Mouse (Mus musculus) stomach, embryonic 14.5 days (tissue): ENCODE measurements around the gene Atp6v1g1. TPM values are rescaled to one million over a fixed set of nuclear protein-coding genes. Genes with fewer than 3 reads are reported as not detected.

Source experiments
- ATAC-seq: fragments of 200-750 bp; cut with Nextera tagmentation; 2 replicates; pipeline ENCODE4 v1.8.0; 2017; ENCODE audit warnings: low read depth, moderate TSS enrichment; ENCODE audit not compliant: insufficient number of reproducible peaks, insufficient read depth, low FRiP score
- H3K27ac ChIP-seq: fragments of 300-500 bp; sonication (generic); 2 replicates; pipeline ENCODE4 v1.5.1; 2014; ENCODE audit warnings: mild to moderate bottlenecking, low read length, moderate library complexity, mixed read lengths
- H3K27me3 ChIP-seq: fragments of 300-500 bp; sonication (generic); 2 replicates; pipeline ENCODE4 v1.6.1; 2014; ENCODE audit warnings: low read length, control low read depth, mixed read lengths; ENCODE audit not compliant: control insufficient read depth, insufficient read depth
- H3K36me3 ChIP-seq: fragments of 300-500 bp; sonication (generic); 2 replicates; pipeline ENCODE4 v1.6.1; 2014; ENCODE audit warnings: mild to moderate bottlenecking, control low read depth, low read length, moderate library complexity, mixed read lengths; ENCODE audit not compliant: control insufficient read depth, insufficient read depth
- H3K4me1 ChIP-seq: fragments of 300-500 bp; sonication (generic); 2 replicates; pipeline ENCODE4 v1.6.1; 2014; ENCODE audit warnings: low read length, control low read depth, mixed read lengths; ENCODE audit not compliant: control insufficient read depth, insufficient read depth
- H3K4me2 ChIP-seq: fragments of 300-500 bp; sonication (generic); replicated peaks from 2 replicates; pipeline ENCODE4 v1.6.1; 2014; ENCODE audit warnings: low read depth, low read length, control low read depth
- H3K4me3 ChIP-seq: fragments of 300-500 bp; sonication (generic); 2 replicates; pipeline ENCODE4 v1.5.1; 2014; ENCODE audit warnings: low read depth, low read length, control low read depth
- H3K9ac ChIP-seq: fragments of 300-500 bp; sonication (generic); replicated peaks from 2 replicates; pipeline ENCODE4 v1.6.1; 2014; ENCODE audit warnings: low read depth, mild to moderate bottlenecking, control low read depth, low read length, moderate library complexity, mixed read lengths
- H3K9me3 ChIP-seq: fragments of 300-500 bp; sonication (generic); 2 replicates; pipeline ENCODE4 v1.6.1; 2016; ENCODE audit warnings: low read depth, low read length, control low read depth; ENCODE audit not compliant: control insufficient read depth
- WGBS: fragments of 180-500 bp; shearing (Covaris S2); extraction: QIAGEN DNeasy Blood & Tissue Kit; methylation state at CpG from one replicate; pipeline ENCODE4 v1.1.7; 2014; 5-methylcytosine and 5-hydroxymethylcytosine counted together
- polyA plus RNA-seq: library from polyadenylated mRNA; unstranded; fragments of >200 nt; fragmentation: Nextera tagmentation; extraction: Ambion mirVana; gene quantifications from 2 replicates; pipeline ENCODE4 v1.2.1, GENCODE M21; 2014

Atp6v1g1 gene
- polyA plus RNA-seq, 1 experiment from 2014 or later, result 268 TPM

- Histone ChIP-seq H3K9me3 (no peaks in the 10 kb centered on the region), H3K27ac (no peak overlapping the region), H3K27me3 (no peaks in the 10 kb centered on the region), H3K4me3 (no peak overlapping the region), H3K4me2 (no peak overlapping the region), H3K9ac (no peak overlapping the region), H3K4me1 (no peaks in the 10 kb centered on the region), H3K36me3 (no peaks in the 10 kb centered on the region)
- ATAC-seq, result no peak
- 28% methylated on average over 4 of the region's 4 CpGs for WGBS
Measured at GRCm38 (mm10) chr4:63508232-63508631, 36.3 kb upstream of the Atp6v1g1 start.

GRCm38 (mm10) chr4:63512921-63513320, 31.7 kb upstream of the Atp6v1g1 start:
- Histone ChIP-seq H3K36me3 (no peaks in the 10 kb centered on the region), H3K27me3 (no peaks in the 10 kb centered on the region), H3K4me2 (no peak overlapping the region), H3K9me3 (no peaks in the 10 kb centered on the region), H3K9ac (no peak overlapping the region), H3K27ac (no peak overlapping the region), H3K4me1 (no peaks in the 10 kb centered on the region), H3K4me3 (no peak overlapping the region)
- 80% methylated on average over 2 of the region's 2 CpGs for WGBS
- no peak for ATAC-seq

GRCm38 (mm10) chr4:63514454-63514984, 30.1 kb upstream of the Atp6v1g1 start:
- no peak for ATAC-seq
- Histone ChIP-seq H3K9ac (no peak overlapping the region), H3K4me3 (no peak overlapping the region), H3K27me3 (no peaks in the 10 kb centered on the region), H3K4me1 (no peaks in the 10 kb centered on the region), H3K4me2 (no peak overlapping the region), H3K36me3 (no peaks in the 10 kb centered on the region), H3K9me3 (no peaks in the 10 kb centered on the region), H3K27ac (no peak overlapping the region)
- WGBS, result 68% methylated on average over 4 of the region's 4 CpGs

- H3K4me1 ChIP-seq, result no peaks in the 10 kb centered on the region
- H3K4me3 ChIP-seq, result no peak overlapping the region
- no peaks in the 10 kb centered on the region for H3K9me3 ChIP-seq
- H3K9ac ChIP-seq, result no peak overlapping the region
- H3K4me2 ChIP-seq, result no peak overlapping the region
- H3K27me3 ChIP-seq, result no peaks in the 10 kb centered on the region
- no peaks in the 10 kb centered on the region for H3K36me3 ChIP-seq
- WGBS, result 76% methylated on average over 5 of the region's 5 CpGs
- H3K27ac ChIP-seq, result no peak overlapping the region
- ATAC-seq, result no peak
Measured at GRCm38 (mm10) chr4:63515021-63515420, 29.6 kb upstream of the Atp6v1g1 start.

GRCm38 (mm10) chr4:63521813-63522419, 22.7 kb upstream of the Atp6v1g1 start:
- no peaks in the 10 kb centered on the region for H3K9me3 ChIP-seq
- H3K27ac ChIP-seq, result no peak overlapping the region
- no peaks in the 10 kb centered on the region for H3K36me3 ChIP-seq
- no peaks in the 10 kb centered on the region for H3K4me1 ChIP-seq
- ATAC-seq, result no peak
- H3K9ac ChIP-seq, result no peak overlapping the region
- H3K4me3 ChIP-seq, result no peak overlapping the region
- H3K4me2 ChIP-seq, result no peak overlapping the region
- no peaks in the 10 kb centered on the region for H3K27me3 ChIP-seq
- 73% methylated on average over 2 of the region's 2 CpGs for WGBS

- no peak overlapping the region for H3K9ac ChIP-seq
- ATAC-seq, result no peak
- no peaks in the 10 kb centered on the region for H3K4me1 ChIP-seq
- H3K36me3 ChIP-seq, result no peaks in the 10 kb centered on the region
- H3K4me3 ChIP-seq, result no peak overlapping the region
- 72% methylated on average over 8 of the region's 8 CpGs for WGBS
- H3K9me3 ChIP-seq, result no peaks in the 10 kb centered on the region
- no peak overlapping the region for H3K27ac ChIP-seq
- H3K4me2 ChIP-seq, result no peak overlapping the region
- H3K27me3 ChIP-seq, result no peaks in the 10 kb centered on the region
Measured at GRCm38 (mm10) chr4:63525514-63525913, 19.1 kb upstream of the Atp6v1g1 start.

GRCm38 (mm10) chr4:63528946-63529345, 15.6 kb upstream of the Atp6v1g1 start:
- no peaks in the 10 kb centered on the region for H3K36me3 ChIP-seq
- no peak overlapping the region for H3K27ac ChIP-seq
- no peak overlapping the region for H3K9ac ChIP-seq
- H3K4me1 ChIP-seq, result no peaks in the 10 kb centered on the region
- no peak overlapping the region for H3K4me3 ChIP-seq
- no peaks in the 10 kb centered on the region for H3K27me3 ChIP-seq
- H3K9me3 ChIP-seq, result no peaks in the 10 kb centered on the region
- no peak overlapping the region for H3K4me2 ChIP-seq
- no peak for ATAC-seq
- WGBS, result 75% methylated on average over 6 of the region's 6 CpGs

GRCm38 (mm10) chr4:63530409-63530808, 14.2 kb upstream of the Atp6v1g1 start:
- Histone ChIP-seq H3K4me1 (no peaks in the 10 kb centered on the region), H3K4me3 (no peak overlapping the region), H3K27ac (no peak overlapping the region), H3K36me3 (no peaks in the 10 kb centered on the region), H3K4me2 (no peak overlapping the region), H3K27me3 (no peaks in the 10 kb centered on the region), H3K9me3 (no peaks in the 10 kb centered on the region), H3K9ac (no peak overlapping the region)
- WGBS, result 71% methylated on average over 7 of the region's 7 CpGs
- ATAC-seq, result no peak

GRCm38 (mm10) chr4:63537602-63538001, 7.0 kb upstream of the Atp6v1g1 start:
- 82% methylated on average over 4 of the region's 4 CpGs for WGBS
- H3K27me3 ChIP-seq, result no peaks in the 10 kb centered on the region
- H3K4me1 ChIP-seq, result no peaks in the 10 kb centered on the region
- ATAC-seq, result no peak
- H3K9ac ChIP-seq, result no peak overlapping the region
- H3K4me2 ChIP-seq, result no peak overlapping the region
- H3K27ac ChIP-seq, result no peak overlapping the region
- H3K36me3 ChIP-seq, result no peaks in the 10 kb centered on the region
- H3K9me3 ChIP-seq, result no peaks in the 10 kb centered on the region
- no peak overlapping the region for H3K4me3 ChIP-seq
